Mouse (Mus musculus): ENCODE measurements at regions not wholly inside any gene's neighbourhood (a gene's known extent, or its start where the extent isn't known, plus 50 kb on each side); places are given as distances from the start of the nearest gene placed in this dataset.
"Not testable (repeated sequence)": the region's sequence is repeated elsewhere in the genome, so short reads cannot be mapped to it uniquely, and the experiment has no call there.

- DNase-seq (ENCODE audit: low spot score): peak; percentile 8
These were observed 1034.5 kb downstream of the Gm10330 start for GRCm38 (mm10) chr12:22745556-22745955.

DNA sequence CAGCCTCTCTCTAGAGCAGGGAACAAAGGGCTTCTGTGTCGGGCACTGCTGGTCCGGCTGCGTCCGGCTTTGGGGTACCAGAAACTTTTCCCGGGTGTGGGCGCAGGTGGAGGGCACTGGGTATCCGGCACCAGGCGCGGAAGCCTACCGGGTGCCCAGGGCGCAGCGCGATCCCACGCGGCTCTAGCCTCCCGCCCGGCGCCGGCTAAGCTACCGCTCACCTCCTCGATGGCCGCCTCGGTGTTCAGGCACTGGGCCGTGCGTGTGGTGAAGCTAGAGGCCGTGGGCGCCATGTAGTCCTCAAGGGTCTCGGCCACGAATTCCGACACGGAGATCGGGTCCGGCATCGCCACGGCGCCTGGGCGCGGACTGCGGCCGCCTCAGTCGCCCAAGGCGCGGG lies 1035.0 kb downstream of the Gm10330 start:
- not testable (repeated sequence) for DNase-seq (ENCODE audit: low spot score)
